In the genomic region with DNA sequence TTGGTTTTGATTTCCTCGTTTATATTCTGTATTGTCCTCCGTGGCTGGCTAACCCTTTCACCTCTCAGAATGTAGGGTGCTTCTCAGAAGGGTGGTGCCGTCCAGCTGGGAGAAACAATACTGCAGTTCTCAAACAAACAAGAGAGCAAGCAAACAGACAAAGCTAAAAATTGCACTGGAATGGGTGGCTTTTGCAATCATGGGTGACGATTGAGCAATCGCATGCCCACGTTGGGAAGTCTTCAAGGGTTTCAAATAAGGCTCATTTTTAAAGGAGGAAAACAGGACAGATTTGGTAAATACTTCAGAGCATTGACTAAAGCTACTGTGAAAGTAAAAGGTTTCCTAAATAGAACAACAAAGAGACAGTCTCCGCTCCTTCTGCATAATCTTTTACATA, we compare ENCODE assay signal across 11 mouse cellular contexts. TPM values are rescaled to one million over a fixed set of nuclear protein-coding genes. Genes with fewer than 3 reads are reported as not detected.
A peak's percentile ranks its signal among the peaks of the same experiment; 100 is the strongest.
DNase-seq lines count a peak whose midpoint lies in the region; ATAC-seq and TF ChIP-seq lines count a peak whose summit lies in the region.
"Had no signal": no experiment of that assay in that cellular context is flagged by ENCODE, and none has a peak within 500 bp of the region (broad histone marks: within the 10 kb centered on the region; RNA-seq: fewer than 3 reads in every experiment).

No protein-coding gene starts in this region.

- 34% methylated on average over 7 of the region's 7 CpGs for WGBS in forebrain, postnatal 0 days
- 40% methylated on average over 7 of the region's 7 CpGs for WGBS in forebrain, embryonic 12.5 days
- 41% methylated on average over 7 of the region's 7 CpGs for WGBS in intestine, postnatal 0 days
- WGBS in kidney, embryonic 15.5 days = 62% methylated on average over 7 of the region's 7 CpGs

- H3K27me3 ChIP-seq in forebrain, postnatal 0 days (ENCODE audit: insufficient read depth, low read length) = no peaks in the 10 kb centered on the region
- no peaks in the 10 kb centered on the region for H3K27me3 ChIP-seq in forebrain, embryonic 12.5 days
- no peaks in the 10 kb centered on the region for H3K27me3 ChIP-seq in intestine, postnatal 0 days (replicated peaks; ENCODE audit: control insufficient read depth, insufficient read depth, low read length)
- no peaks in the 10 kb centered on the region; the same call in 1 of the 2 replicates for H3K27me3 ChIP-seq in kidney, embryonic 15.5 days
- H3K27me3 ChIP-seq: hindbrain, embryonic 12.5 days had no signal

- no peak overlapping the region for H3K27ac ChIP-seq in forebrain, postnatal 0 days (ENCODE audit: low read depth, low read length)
- no peak overlapping the region for H3K27ac ChIP-seq in forebrain, embryonic 12.5 days
- no peak overlapping the region for H3K27ac ChIP-seq in intestine, postnatal 0 days (ENCODE audit: low read depth, low read length)
- H3K27ac ChIP-seq in kidney, embryonic 15.5 days = no peak overlapping the region
- H3K27ac ChIP-seq: hindbrain, embryonic 12.5 days had no signal

- peak; percentile 5; the same call in 1 of the 2 replicates for ATAC-seq in forebrain, postnatal 0 days
- ATAC-seq in forebrain, embryonic 12.5 days (ENCODE audit: low FRiP score) = no peak
- ATAC-seq in intestine, postnatal 0 days = no peak
- ATAC-seq in kidney, embryonic 15.5 days (replicated peaks; ENCODE audit: low FRiP score) = no peak
- ATAC-seq: CD4-positive, CD25-positive, alpha-beta regulatory T cell, adult 4 months had no signal

- DNase-seq in forebrain, postnatal 0 days = no peak
- DNase-seq in left cerebral cortex, adult 11 months (ENCODE audit: low spot score) = peak; percentile 7
- no peak for DNase-seq in left cerebral cortex, postnatal 10 days (ENCODE audit: extremely low spot score in 1 of 2, low spot score in 2 of 2)
- DNase-seq in skeletal muscle tissue, adult 2 months (ENCODE audit: low read depth, low spot score) = peak; percentile 23
- no peak for DNase-seq in kidney, postnatal 25 days

- 0 out of 2 replicates have a peak overlapping the region, but pooled peaks have one; percentile 3 for H3K4me2 ChIP-seq in forebrain, postnatal 0 days (ENCODE audit: low read depth)
- no peak overlapping the region for H3K4me2 ChIP-seq in forebrain, embryonic 12.5 days
- peak overlapping the region; percentile 32 for H3K4me2 ChIP-seq in intestine, postnatal 0 days (replicated peaks; ENCODE audit: low read depth)
- no peak overlapping the region for H3K4me2 ChIP-seq in kidney, embryonic 15.5 days
- H3K4me2 ChIP-seq: hindbrain, embryonic 12.5 days; midbrain, embryonic 11.5 days had no signal

- H3K9me3 ChIP-seq in forebrain, postnatal 0 days (ENCODE audit: low read length) = no peaks in the 10 kb centered on the region
- no peaks in the 10 kb centered on the region for H3K9me3 ChIP-seq in forebrain, embryonic 12.5 days
- H3K9me3 ChIP-seq in intestine, postnatal 0 days (ENCODE audit: control insufficient read depth) = no peaks in the 10 kb centered on the region
- no peaks in the 10 kb centered on the region for H3K9me3 ChIP-seq in kidney, embryonic 15.5 days (replicated peaks)
- H3K9me3 ChIP-seq: hindbrain, embryonic 12.5 days had no signal

- H3K36me3 ChIP-seq in forebrain, postnatal 0 days (ENCODE audit: insufficient read depth) = no peaks in the 10 kb centered on the region
- no peaks in the 10 kb centered on the region for H3K36me3 ChIP-seq in forebrain, embryonic 12.5 days (replicated peaks)
- H3K36me3 ChIP-seq in intestine, postnatal 0 days (ENCODE audit: control insufficient read depth, insufficient read depth) = no peaks in the 10 kb centered on the region
- H3K36me3 ChIP-seq in kidney, embryonic 15.5 days = no peaks in the 10 kb centered on the region
- H3K36me3 ChIP-seq: hindbrain, embryonic 12.5 days had no signal

- TF ChIP-seq CTCF in forebrain, postnatal 0 days (IDR thresholded peaks at IDR 0.05; ENCODE audit: low read depth) = no peak
- no peak for TF ChIP-seq CTCF in intestine, postnatal 0 days (IDR thresholded peaks at IDR 0.05; ENCODE audit: low read depth)

- intact Hi-C loops in left cerebral cortex, postnatal 10 days (cut with DNase I) = no loop called here

- no peak overlapping the region for H3K4me3 ChIP-seq in forebrain, postnatal 0 days (ENCODE audit: low read depth, low read length)
- H3K4me3 ChIP-seq in forebrain, embryonic 12.5 days (replicated peaks) = no peak overlapping the region
- H3K4me3 ChIP-seq in intestine, postnatal 0 days (ENCODE audit: low read depth, low read length) = no peak overlapping the region
- H3K4me3 ChIP-seq in kidney, embryonic 15.5 days (replicated peaks) = no peak overlapping the region
- H3K4me3 ChIP-seq: hindbrain, embryonic 12.5 days had no signal

- H3K4me1 ChIP-seq in forebrain, postnatal 0 days (ENCODE audit: insufficient read depth) = no peaks in the 10 kb centered on the region
- H3K4me1 ChIP-seq in forebrain, embryonic 12.5 days = no peaks in the 10 kb centered on the region
- H3K4me1 ChIP-seq in intestine, postnatal 0 days (replicated peaks; ENCODE audit: control insufficient read depth, insufficient read depth, low read length) = no peaks in the 10 kb centered on the region
- no peaks in the 10 kb centered on the region; the same call in 1 of the 2 replicates for H3K4me1 ChIP-seq in kidney, embryonic 15.5 days
- H3K4me1 ChIP-seq: hindbrain, embryonic 12.5 days had no signal

- no peak overlapping the region for H3K9ac ChIP-seq in forebrain, postnatal 0 days
- H3K9ac ChIP-seq in forebrain, embryonic 12.5 days = no peak overlapping the region
- H3K9ac ChIP-seq in intestine, postnatal 0 days (ENCODE audit: low read depth, low read length) = no peak overlapping the region
- no peak overlapping the region for H3K9ac ChIP-seq in kidney, embryonic 15.5 days
- H3K9ac ChIP-seq: hindbrain, embryonic 12.5 days had no signal

RNA-seq across cellular contexts. Expression of a gene that starts 18.4 kb away (rescaled TPM):
- 1.5 and 2.4 TPM in 2 replicates for total RNA-seq in forebrain, postnatal 0 days (2014; rRNA removed)
- polyA plus RNA-seq in forebrain, postnatal 0 days (2015; fragmentation: Nextera tagmentation; extraction: Ambion mirVana) = 0.73 and 1.2 TPM in 2 replicates
- polyA plus RNA-seq in forebrain, embryonic 12.5 days (2016; fragmentation: Nextera tagmentation; extraction: Ambion mirVana) = 7.6 and 11.8 TPM in 2 replicates
- 1 to 10 TPM in 1 of 2 experiments, under 1 TPM in 1; 0.92 to 1.8 TPM for total RNA-seq in left cerebral cortex, postnatal 10 days (2021)
- 2.3 and 2.6 TPM in 2 replicates for polyA plus RNA-seq in intestine, postnatal 0 days (2015; fragmentation: Nextera tagmentation; extraction: Ambion mirVana)
- polyA plus RNA-seq in kidney, embryonic 15.5 days (2015; fragmentation: Nextera tagmentation; extraction: Ambion mirVana) = 12.0 and 14.4 TPM in 2 replicates

Comparison
In these comparisons a context has a peak if more than half of its experiments do, and no peak if none do; other contexts are left out.
1. DNase-seq: peak in left cerebral cortex, adult 11 months (single experiment) and skeletal muscle tissue, adult 2 months (single experiment); none in forebrain, postnatal 0 days (single experiment), left cerebral cortex, postnatal 10 days (0 of 2) and kidney, postnatal 25 days (0 of 2).
2. H3K4me2 ChIP-seq: peak in forebrain, postnatal 0 days (single experiment) and intestine, postnatal 0 days (single experiment); none in forebrain, embryonic 12.5 days (single experiment) and kidney, embryonic 15.5 days (single experiment).